Mouse (Mus musculus) brain, embryonic 14.5 days (tissue): ENCODE results near the gene Cacna2d3. TPM values are rescaled to one million over a fixed set of nuclear protein-coding genes. Genes with fewer than 3 reads are reported as not detected.

Experiments used
- DNase-seq: peaks from one replicate; pipeline ENCODE4 v3.0.0-alpha.2; 2011; ENCODE audit warnings: low read depth
- CTCF ChIP-seq: fragments of 200-500 bp; IDR thresholded peaks from 2 replicates; pipeline ENCODE4 v1.5.1; 2012; ENCODE audit warnings: inconsistent platforms, mild to moderate bottlenecking, moderate library complexity, borderline replicate concordance; ENCODE audit not compliant: insufficient read depth, insufficient read length; ENCODE audit errors: extremely low read depth
- POLR2A ChIP-seq: fragments of 200-500 bp; IDR thresholded peaks from 2 replicates; pipeline ENCODE4 v1.6.1; 2012; ENCODE audit warnings: mild to moderate bottlenecking, inconsistent platforms, borderline replicate concordance; ENCODE audit not compliant: poor library complexity, insufficient read depth, insufficient read length, severe bottlenecking; ENCODE audit errors: extremely low read depth
- polyA plus RNA-seq: library from polyadenylated mRNA; depleted of rRNA; stranded (reverse); fragments of >200 nt; gene quantifications from 2 replicates; pipeline ENCODE4 v1.2.3, GENCODE M21; 2012

Cacna2d3 gene
- polyA plus RNA-seq, 1 experiment = 32.5 TPM

DNA sequence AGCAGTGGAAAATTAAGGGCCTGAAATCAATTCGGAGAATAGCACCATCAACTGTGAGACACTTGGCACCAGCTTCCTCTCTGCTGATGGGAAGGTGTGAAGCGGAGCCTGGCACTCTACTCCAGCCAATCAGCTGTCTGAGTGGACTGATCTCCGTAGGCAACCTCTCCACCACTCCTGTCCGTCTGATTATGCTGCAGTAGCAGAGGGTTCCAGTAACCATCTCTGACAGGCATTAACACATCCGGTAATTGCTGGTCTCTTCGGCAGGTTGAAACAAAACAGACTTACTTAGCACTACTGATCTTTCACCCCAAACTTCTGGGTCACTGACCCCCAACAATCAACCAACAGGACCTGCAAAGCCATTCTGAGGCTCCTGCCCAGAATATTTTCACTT, 112.9 kb downstream of the Cacna2d3 start:
- DNase-seq = peak; percentile 37
- no peak for TF ChIP-seq POLR2A
- TF ChIP-seq CTCF = no peak

DNA sequence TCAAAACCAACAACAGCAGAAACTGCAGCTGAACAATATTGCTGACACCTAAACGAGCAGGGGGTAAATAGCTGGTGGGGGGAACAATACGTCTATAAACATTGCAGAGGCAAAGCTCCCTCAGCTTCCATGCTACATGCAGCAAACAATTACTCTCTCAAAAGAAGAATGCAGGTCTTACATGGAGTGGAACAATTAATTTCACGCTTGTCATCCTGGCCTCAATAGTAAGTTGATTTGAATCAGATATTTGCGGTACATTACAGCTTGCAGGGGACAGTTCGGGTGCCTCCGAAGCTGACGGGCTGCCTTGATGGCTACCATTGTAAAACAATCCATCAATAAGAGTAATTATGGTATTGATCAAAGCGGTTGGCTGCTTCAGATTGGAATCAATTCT, 122.2 kb downstream of the Cacna2d3 start:
- DNase-seq = peak; percentile 51
- TF ChIP-seq CTCF (no peak), POLR2A (no peak)

DNA sequence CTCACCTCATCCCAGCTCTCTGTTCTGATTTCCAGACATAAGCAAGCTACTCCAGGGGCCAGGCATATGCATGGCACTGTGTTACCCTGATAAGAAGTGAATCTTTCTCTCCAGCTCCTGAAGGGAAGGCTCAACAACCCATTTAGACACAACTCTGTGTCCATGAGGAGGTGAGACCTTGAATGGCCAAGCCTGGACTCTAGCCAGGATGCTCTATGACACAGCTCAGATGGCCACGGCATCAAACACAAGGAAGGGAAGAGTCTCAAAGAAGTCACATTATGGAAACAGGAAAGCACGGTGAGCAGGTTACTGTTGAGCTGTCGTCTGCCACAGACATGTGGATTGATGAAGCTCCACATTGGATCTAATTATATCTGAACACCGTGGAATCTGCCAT, 128.8 kb downstream of the Cacna2d3 start:
- no peak for TF ChIP-seq CTCF
- TF ChIP-seq POLR2A = no peak
- DNase-seq = no peak

DNA sequence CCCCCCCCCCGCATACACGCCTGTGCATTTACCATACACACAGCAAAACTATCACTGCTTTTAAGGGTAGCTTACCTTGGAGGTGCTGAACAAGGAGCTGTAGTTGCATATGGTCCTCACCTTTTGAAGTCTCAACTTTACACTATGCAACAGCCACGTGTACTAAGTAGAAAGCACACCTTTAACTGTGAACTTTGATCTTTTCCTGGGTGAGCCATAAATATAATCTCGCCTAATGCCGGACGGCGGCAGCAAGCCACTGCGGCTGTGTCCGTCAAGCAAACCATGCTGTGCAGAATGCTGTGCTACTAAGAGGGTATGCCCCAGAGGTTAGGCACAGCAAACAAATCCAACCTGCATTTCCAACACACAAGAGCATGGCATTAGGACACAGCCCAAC, 132.0 kb downstream of the Cacna2d3 start:
- no peak for TF ChIP-seq POLR2A
- TF ChIP-seq CTCF = no peak
- no peak for DNase-seq

DNA sequence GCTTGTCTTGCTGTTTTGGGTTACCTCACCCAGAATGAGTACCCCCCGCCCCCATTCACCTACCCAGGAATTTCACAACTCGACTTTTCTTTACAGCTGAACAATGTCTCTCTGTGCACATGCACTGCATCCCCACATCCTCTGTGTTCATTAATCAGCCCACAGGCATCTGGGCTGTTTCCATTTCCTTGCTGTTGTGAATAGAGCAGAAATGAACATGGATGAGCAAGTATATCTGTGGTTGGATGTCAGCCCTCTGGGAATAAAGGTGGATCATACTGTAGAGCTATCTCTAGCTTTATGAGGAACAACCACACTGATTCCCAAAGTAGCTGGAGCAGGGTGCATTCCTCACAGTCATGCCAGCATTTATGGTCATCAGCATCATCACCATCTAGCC, 139.7 kb downstream of the Cacna2d3 start:
- no peak for DNase-seq
- TF ChIP-seq POLR2A = no peak

DNA sequence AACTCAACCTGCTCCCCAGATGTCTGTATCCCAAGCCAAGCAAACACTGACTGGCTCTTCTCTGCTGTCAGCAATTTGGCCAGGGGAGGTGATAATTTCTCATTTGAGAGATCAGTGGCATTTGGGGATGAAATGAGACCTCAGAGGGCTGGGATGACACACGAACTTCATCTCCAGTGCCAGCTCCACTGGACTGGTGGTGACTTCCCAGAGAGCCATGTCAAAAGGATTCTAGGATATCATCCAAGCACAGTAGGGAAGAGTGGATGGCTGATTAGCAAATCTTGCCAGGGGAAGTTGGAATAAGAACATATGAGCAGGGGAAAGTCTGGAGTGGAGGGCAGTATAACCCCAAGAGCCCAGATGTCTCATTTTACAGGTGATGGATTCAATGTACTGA, 143.9 kb downstream of the Cacna2d3 start:
- DNase-seq = peak; percentile 7

DNA sequence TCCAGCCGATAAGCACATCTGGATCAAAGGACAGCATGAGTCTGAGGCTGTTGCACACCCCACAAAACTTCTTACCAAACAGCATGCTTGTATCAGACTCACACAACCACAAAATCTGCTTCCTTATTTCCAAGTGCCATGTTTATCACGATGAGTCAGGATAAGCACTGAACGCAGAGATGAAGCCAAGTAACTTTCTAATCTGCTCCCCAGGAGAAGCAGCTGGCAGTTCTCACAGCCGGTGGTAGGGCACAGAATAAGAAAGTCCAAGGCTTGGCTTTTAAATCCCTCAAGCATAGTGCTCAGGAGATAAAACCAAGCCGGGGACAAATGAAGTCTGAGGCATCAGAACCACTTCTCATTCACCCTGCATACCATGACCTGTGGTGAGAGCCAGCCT, 146.1 kb downstream of the Cacna2d3 start:
- TF ChIP-seq CTCF (no peak), POLR2A (no peak)
- no peak for DNase-seq

More for the DNA sequence above, 143.9 kb downstream of the Cacna2d3 start:
- no peak for TF ChIP-seq POLR2A

DNA sequence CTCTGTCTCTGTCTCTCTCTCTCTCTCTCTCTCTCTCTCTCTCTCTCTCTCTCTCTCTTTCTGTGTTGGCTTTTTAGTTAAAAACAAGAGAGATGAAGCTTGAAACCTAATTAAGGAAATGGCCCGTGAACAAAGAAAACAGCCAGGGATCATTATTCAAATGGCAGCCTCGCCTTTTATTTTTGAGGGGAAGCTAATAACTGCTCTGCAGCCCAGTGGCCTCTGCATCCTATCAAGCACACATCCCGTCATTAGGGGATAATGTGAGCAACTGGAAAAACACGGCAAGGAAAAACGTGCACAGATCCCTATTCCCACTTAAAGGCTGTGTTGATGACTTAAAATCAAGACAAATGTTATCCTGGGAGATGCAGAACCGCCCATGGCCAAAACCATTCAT, 159.0 kb downstream of the Cacna2d3 start:
- TF ChIP-seq CTCF (no peak), POLR2A (no peak)
- peak; percentile 83 for DNase-seq

DNA sequence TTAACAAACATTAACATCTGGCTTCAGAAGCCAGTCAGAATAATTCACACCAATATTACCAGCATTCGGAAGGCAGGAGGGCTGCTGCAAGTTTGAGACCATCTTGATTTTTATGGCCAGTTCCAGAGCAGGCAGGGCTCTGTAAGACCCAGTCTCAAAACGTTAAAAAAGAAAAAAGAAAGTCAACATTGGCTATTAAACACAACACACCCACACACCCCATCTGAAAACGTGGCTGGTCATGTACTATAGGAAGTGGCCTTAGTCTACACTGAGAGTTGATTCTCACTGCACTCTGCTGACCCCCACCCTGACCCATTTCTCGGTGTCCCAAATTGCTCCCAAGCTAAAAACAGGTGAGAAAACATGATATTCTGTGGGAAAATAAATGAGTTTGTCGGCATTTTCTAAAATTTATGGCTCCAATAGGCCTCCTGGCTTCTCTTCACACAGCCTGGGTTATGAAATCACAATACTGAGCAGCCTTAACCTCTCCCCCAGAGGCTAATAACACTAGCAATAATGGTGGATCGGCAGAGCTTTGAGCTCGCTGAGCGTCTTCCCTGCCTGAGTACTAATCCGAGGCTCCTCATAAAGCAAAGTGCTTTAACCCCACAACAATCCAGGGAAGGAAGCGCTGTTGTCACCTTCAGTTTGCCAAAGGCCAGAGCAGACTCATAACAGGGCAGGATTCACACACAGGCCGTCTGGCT, 160.4 kb downstream of the Cacna2d3 start:
- TF ChIP-seq CTCF (no peak), POLR2A (no peak)
- peak; percentile 18 for DNase-seq

DNA sequence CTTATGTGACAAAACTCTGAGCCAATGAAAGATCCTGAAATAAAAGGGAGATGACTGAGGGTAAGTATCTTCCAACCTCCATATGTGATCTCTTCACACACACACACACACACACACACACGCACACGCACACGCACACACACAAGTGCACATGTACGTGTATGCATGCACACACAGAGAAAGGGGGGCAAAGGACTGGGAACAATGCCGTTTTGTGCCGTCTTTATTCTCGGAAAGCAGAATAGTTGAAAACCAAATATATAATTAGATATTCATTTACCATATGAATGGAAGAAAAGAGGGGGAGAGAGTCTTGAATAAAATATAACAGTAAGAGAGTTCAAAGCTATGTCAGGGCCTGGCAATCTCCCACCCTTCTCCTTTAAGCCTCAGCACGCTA, 163.2 kb downstream of the Cacna2d3 start:
- TF ChIP-seq CTCF (no peak), POLR2A (no peak)
- DNase-seq = peak; percentile 32

DNA sequence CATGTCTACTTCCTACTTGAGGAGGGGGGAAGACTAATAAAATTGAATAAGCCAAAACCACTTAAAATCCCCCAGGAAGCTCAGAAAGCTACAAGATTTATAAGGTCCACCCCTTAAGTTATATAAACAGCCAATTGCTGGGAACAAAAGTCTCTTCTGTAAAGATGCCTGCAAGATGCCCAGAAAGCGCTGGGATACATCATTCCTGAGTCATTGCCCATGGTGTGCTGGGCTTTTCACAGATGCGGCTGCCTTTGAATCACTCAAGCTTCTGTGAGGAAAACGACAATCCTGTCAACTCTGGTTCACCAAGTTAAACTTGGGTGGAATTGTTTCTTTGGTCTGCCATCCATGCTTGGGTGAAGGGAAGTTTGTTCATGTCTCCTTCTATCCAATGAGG, 165.5 kb downstream of the Cacna2d3 start:
- TF ChIP-seq POLR2A (no peak), CTCF (no peak)
- no peak for DNase-seq

DNA sequence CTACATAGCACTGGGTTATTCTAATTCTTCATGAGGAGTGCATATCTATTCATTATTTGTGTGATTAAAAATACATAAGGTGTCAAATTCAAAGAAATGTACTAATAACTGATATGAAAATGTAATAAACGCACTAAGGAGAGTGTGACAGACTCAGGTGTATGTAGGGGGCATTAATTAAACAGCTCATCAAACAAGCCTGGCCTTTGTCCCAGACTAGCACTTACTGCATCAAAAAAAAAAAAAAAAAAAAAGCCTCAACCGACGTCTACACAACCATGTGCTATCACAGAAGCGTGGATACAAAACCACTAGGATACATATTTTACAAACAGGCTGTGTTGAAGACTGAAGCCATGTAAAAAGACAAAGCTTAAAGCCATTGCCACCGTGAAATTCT, 169.2 kb downstream of the Cacna2d3 start:
- TF ChIP-seq CTCF (no peak), POLR2A (no peak)

DNA sequence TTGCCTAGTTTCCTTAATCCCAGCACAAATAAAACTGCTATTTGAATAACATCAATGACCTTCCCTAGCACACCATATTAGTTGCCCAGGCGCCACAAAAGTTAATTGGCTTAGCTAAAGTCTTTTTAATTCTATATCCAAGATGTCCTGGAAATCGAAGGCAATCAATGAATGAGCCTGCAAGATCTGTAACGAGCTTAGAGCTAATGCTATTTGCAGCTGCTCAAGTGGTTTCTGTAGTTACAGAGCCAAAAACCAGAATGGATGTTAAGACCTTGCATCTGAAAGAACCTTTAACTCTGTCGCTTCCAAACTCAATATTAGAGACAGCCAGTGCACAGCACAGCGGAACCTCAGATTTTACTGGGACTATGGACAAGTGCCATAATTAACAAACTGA, 173.0 kb downstream of the Cacna2d3 start:
- TF ChIP-seq CTCF = no peak
- no peak for TF ChIP-seq POLR2A
- peak; percentile 56 for DNase-seq

More for the DNA sequence above, 169.2 kb downstream of the Cacna2d3 start:
- no peak for DNase-seq

DNA sequence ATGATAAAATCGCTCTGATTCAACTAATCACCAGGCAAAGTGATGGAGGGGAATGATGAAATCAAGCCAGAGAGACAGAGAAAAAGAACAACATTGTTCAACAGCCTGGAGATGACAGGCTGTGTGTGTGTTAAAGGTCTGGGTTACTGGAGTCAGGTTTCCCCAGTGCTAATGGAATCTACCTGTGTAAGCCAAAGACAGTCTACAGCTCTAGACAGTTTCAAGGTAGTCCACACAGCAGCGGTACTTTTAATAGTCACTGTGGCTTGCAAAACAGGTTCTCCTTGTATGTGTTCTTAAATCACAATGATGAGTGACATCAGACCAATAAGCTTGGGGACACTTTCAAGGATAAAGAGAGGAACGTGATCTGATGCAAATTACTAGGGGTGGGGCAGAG, 191.1 kb downstream of the Cacna2d3 start:
- TF ChIP-seq CTCF = no peak
- TF ChIP-seq POLR2A = no peak
- DNase-seq = no peak
